Mouse (Mus musculus): ENCODE data around the gene Rev3l. TPM values are rescaled to one million over a fixed set of nuclear protein-coding genes. Genes with fewer than 3 reads are reported as not detected.

The Rev3l gene
- polyA plus RNA-seq (2016; fragmentation: Nextera tagmentation; extraction: Ambion mirVana): 12.7 and 15.0 TPM in 2 replicates

DNA sequence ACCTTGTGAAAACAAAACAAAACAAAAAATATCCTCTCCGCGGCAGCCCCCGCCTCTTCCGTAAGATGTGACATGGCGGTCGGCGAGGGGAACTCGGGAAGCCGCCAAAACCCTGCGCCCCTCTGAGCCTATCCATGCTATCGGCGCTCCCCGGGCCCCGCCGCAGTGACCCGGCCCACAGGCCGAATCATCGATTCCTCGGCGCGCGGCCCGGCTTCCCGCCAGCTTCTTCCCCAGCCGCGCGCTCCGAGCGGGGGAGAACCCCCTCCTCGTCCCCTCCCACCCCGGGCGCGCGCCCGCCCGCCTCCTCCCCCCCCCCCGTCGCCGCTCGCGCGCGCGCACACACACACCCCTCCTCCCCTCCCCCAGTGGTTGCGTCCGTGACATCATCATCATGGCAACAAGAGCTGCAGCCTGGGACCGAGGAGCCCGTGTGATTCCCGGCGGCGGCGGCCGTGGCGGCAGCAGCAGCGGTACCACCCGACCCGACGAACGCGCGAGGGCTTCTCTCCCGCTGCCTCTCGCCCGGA, at the start of gene Rev3l:
TSS of gene Rev3l (plus strand) at position 383 of the 530 bp plus-strand sequence.
- no peaks in the 10 kb centered on the region for H3K9me3 ChIP-seq (replicated peaks)
- H3K27ac ChIP-seq (ENCODE audit: poor library complexity, severe bottlenecking): peak within 1 kb of the TSS; percentile 98
- H3K9ac ChIP-seq: peak within 1 kb of the TSS; percentile 86
- H3K36me3 ChIP-seq: no peaks in the 10 kb centered on the region
- H3K4me2 ChIP-seq: peak within 1 kb of the TSS; percentile 80
- ATAC-seq (ENCODE audit: insufficient number of reproducible peaks, low FRiP score): peak; percentile 82
- WGBS: under 1% methylated on average over 40 of the region's 64 CpGs
- H3K27me3 ChIP-seq (replicated peaks): no peaks in the 10 kb centered on the region
- peak within 1 kb of the TSS; percentile 80 for H3K4me3 ChIP-seq
- peaks cover 3% of the 10 kb centered on the region; the same call in 1 of the 2 replicates for H3K4me1 ChIP-seq (replicated peaks)

DNA sequence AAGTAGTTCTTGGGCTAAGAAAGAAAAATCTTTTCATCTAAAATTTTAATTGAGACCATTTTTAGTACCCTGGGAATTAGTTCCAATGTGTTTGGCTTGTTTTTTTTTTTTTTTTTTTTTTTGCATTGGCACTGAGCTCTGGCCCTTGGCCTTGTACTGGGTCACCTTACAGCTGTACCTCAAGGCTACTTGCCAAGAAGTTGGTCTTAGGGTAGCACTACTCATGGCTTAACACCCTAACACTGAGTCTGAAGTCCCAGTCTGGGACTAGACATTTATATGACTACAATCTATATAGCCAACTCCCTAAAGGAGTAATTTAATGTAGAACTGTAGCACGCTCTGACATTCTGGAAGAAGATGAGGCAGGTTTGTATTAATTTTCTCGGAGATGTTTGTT, 49.4 kb upstream of the Rev3l start:
- no peak overlapping the region for H3K27ac ChIP-seq (ENCODE audit: poor library complexity, severe bottlenecking)
- H3K36me3 ChIP-seq: no peaks in the 10 kb centered on the region

DNA sequence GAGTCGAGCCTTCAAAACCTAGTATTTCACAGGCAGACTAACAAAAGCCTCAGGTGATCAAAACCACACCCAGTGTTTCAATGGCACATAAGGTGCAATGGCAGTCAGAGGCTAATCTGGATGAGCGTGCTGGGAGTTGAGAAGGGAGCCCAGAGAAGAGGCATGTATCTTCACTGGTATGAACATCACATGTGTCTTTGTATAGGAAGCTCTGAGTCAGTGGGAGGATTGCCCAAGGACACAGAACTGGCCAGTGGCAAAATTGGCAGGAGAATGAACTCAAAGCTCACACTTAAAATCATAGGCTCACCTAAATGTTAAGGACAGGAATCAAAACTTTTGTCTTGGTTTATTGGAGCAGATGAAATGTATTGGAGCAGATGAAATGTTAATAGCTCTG, 48.4 kb upstream of the Rev3l start:
- no peaks in the 10 kb centered on the region for H3K27me3 ChIP-seq (replicated peaks)

More for the DNA sequence above, 49.4 kb upstream of the Rev3l start:
- no peak for ATAC-seq (ENCODE audit: insufficient number of reproducible peaks, low FRiP score)
- 76% methylated on average over 2 of the region's 2 CpGs for WGBS
- Histone ChIP-seq H3K27me3 (replicated peaks) (no peaks in the 10 kb centered on the region), H3K4me2 (no peak overlapping the region), H3K4me3 (no peak overlapping the region), H3K9me3 (replicated peaks) (no peaks in the 10 kb centered on the region), H3K4me1 (replicated peaks) (peaks cover 5% of the 10 kb centered on the region), H3K9ac (no peak overlapping the region)

DNA sequence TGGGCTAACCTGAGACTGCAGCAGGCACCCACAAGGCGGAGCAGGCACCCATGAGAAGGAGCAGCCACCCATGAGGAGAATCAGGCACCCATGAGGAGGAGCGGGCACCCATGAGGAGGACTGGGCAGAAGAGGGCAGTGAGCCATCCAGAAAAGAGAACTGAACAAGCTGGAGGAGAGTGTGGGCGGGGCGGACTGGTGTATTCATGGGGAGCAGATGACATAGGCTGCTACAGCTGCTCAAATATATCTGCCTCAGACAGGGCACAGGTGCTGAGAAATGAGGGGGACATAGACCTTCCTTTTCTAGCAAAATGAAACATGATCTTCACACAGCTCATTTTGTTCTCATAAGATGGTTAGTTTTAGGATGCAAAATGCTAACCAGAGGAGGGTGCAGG, 45.1 kb upstream of the Rev3l start:
- ATAC-seq (ENCODE audit: insufficient number of reproducible peaks, low FRiP score): no peak
- H3K9me3 ChIP-seq (replicated peaks): no peaks in the 10 kb centered on the region
- H3K4me1 ChIP-seq (replicated peaks): peaks cover 12% of the 10 kb centered on the region
- H3K27ac ChIP-seq (ENCODE audit: poor library complexity, severe bottlenecking): no peak overlapping the region
- no peak overlapping the region for H3K4me2 ChIP-seq
- WGBS: 85% methylated on average over 4 of the region's 4 CpGs
- H3K9ac ChIP-seq: no peak overlapping the region
- no peak overlapping the region for H3K4me3 ChIP-seq
- no peaks in the 10 kb centered on the region for H3K36me3 ChIP-seq
- H3K27me3 ChIP-seq (replicated peaks): no peaks in the 10 kb centered on the region

More for the DNA sequence above, 48.4 kb upstream of the Rev3l start:
- Histone ChIP-seq H3K27ac (ENCODE audit: poor library complexity, severe bottlenecking) (no peak overlapping the region), H3K9me3 (replicated peaks) (no peaks in the 10 kb centered on the region), H3K4me3 (no peak overlapping the region), H3K4me1 (replicated peaks) (peaks cover 5% of the 10 kb centered on the region), H3K9ac (no peak overlapping the region), H3K4me2 (no peak overlapping the region), H3K36me3 (no peaks in the 10 kb centered on the region)
- 79% methylated on average over 2 of the region's 2 CpGs for WGBS
- ATAC-seq (ENCODE audit: insufficient number of reproducible peaks, low FRiP score): no peak

DNA sequence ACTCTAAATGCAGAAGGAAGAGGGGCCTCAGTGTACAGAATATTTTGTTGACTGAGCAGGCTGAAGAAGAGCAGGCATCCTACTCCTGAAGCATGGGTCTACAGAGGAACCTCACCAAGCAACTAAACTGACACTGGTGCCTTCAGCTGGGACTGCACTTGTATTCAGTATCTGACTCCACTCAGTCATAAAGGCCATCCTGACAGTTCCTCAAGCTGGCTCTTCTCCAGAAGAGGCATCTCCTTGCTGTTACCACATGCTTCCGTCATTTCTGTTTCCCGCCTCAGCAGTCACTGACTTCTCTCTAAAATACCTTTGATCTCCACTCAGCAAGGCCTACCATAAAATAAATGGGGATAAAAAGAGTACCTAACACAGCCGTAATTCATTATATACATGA, 44.1 kb upstream of the Rev3l start:
- Histone ChIP-seq H3K36me3 (no peaks in the 10 kb centered on the region), H3K4me2 (no peak overlapping the region), H3K4me1 (replicated peaks) (peaks cover 12% of the 10 kb centered on the region), H3K4me3 (no peak overlapping the region), H3K27ac (ENCODE audit: poor library complexity, severe bottlenecking) (no peak overlapping the region), H3K9me3 (replicated peaks) (no peaks in the 10 kb centered on the region), H3K27me3 (replicated peaks) (no peaks in the 10 kb centered on the region), H3K9ac (no peak overlapping the region)
- no peak for ATAC-seq (ENCODE audit: insufficient number of reproducible peaks, low FRiP score)
- 65% methylated on average over 3 of the region's 3 CpGs for WGBS

DNA sequence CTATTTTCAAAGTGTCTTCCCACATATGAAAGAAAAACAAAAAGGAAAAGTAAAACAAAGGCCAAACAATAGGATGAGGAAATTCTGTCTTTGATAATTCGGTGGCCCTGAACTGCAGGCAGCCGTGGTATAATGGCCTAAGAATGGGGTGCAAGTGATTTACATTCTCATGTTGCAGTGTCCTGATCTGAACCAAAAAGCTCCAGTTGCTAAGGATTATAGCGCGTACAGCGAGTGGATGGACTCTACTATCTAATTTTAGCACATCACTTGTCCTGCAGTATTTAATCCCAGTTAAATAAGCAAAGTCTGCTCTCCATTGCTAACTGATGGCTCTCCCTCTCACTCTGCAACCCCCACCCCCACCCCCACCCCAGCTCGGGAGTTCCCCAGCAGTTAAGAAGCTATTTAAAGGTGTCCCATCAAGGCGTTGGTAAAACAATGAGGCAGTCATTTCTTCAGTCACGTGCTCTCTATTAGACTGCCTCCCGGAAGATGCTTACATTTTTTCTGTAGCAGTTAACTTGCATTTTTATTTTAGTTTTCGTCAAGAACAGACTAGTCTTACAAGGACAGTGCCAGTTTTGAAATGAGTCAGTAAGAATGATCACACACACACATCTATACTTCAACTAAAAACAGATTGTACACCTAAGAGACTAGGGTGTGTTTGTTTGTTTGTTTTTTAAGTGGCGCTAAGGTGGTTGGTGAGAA, 40.4 kb upstream of the Rev3l start:
- H3K9ac ChIP-seq: no peak overlapping the region
- H3K36me3 ChIP-seq: no peaks in the 10 kb centered on the region
- no peak overlapping the region for H3K27ac ChIP-seq (ENCODE audit: poor library complexity, severe bottlenecking)
- no peaks in the 10 kb centered on the region for H3K27me3 ChIP-seq (replicated peaks)
- H3K9me3 ChIP-seq (replicated peaks): no peaks in the 10 kb centered on the region
- peak overlapping the region; percentile 29 for H3K4me2 ChIP-seq
- WGBS: 46% methylated on average over 11 of the region's 11 CpGs
- ATAC-seq (ENCODE audit: insufficient number of reproducible peaks, low FRiP score): no peak
- no peak overlapping the region for H3K4me3 ChIP-seq
- H3K4me1 ChIP-seq (replicated peaks): peaks cover 6% of the 10 kb centered on the region

DNA sequence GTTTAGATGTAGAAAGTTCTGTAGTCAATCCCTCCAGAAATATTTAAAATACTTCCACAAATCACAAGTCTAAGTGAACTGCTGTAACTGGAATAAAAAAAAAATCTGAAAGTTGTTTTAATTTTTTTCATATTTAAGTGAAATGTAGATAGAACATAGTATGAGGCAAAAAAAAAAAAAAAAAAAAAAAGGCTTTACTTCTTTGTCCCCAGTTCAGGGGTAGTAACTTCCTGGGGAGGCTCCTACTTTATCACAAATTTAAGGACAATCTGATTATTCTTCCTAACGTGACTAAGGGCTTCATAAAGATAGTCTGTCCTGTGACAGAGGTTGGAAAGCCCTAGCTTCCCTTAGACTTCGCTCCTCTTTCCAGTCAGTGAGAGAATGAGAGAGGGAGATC, 39.8 kb upstream of the Rev3l start:
- Histone ChIP-seq H3K9ac (no peak overlapping the region), H3K27me3 (replicated peaks) (no peaks in the 10 kb centered on the region), H3K4me2 (no peak overlapping the region), H3K4me3 (no peak overlapping the region), H3K4me1 (replicated peaks) (peaks cover 6% of the 10 kb centered on the region), H3K27ac (ENCODE audit: poor library complexity, severe bottlenecking) (no peak overlapping the region), H3K36me3 (no peaks in the 10 kb centered on the region), H3K9me3 (replicated peaks) (no peaks in the 10 kb centered on the region)
- no peak for ATAC-seq (ENCODE audit: insufficient number of reproducible peaks, low FRiP score)
- WGBS: 55% methylated on average over 2 of the region's 2 CpGs

DNA sequence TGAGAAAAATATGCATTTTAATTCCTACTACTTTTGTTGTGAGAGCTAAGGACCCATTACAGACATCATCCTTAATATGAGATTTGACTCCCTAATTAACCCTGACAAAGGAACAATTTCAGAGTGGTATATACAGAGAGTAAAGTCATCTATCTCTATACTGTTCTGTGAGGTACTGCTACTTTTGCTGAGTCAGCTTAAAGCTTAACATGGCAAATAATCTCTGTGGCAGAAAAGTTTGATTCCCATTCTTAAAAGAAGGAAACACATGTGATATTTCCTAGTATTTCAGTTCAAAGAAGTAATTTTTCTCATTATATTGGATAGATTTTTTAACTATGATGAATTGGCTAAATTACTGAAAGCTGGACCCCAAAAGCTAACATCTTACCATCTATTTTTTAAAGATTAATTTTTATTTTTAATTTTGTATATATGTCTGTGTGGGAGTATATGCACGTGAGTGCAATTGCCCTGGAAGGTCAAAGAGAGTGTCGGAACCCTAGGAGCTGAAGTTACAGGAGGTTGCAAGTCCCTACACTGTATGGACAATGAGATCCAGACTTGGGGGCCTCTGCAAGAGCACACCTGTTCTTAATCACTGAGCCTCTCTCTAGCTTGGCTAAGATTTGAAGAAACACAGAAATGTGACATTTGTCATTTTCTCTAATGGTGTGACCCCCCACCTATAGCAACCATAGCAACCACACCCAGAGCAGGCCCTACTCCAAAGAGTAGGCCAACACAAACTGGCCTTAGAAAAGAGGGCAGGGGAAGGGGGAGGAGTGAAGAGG, 24.0 kb upstream of the Rev3l start:
- no peak overlapping the region for H3K4me3 ChIP-seq
- H3K27me3 ChIP-seq (replicated peaks): no peaks in the 10 kb centered on the region
- H3K27ac ChIP-seq (ENCODE audit: poor library complexity, severe bottlenecking): no peak overlapping the region
- 82% methylated on average over 2 of the region's 2 CpGs for WGBS
- H3K9ac ChIP-seq: no peak overlapping the region
- H3K4me1 ChIP-seq (replicated peaks): no peaks in the 10 kb centered on the region
- H3K4me2 ChIP-seq: no peak overlapping the region
- no peak for ATAC-seq (ENCODE audit: insufficient number of reproducible peaks, low FRiP score)
- H3K9me3 ChIP-seq (replicated peaks): no peaks in the 10 kb centered on the region
- no peaks in the 10 kb centered on the region for H3K36me3 ChIP-seq

DNA sequence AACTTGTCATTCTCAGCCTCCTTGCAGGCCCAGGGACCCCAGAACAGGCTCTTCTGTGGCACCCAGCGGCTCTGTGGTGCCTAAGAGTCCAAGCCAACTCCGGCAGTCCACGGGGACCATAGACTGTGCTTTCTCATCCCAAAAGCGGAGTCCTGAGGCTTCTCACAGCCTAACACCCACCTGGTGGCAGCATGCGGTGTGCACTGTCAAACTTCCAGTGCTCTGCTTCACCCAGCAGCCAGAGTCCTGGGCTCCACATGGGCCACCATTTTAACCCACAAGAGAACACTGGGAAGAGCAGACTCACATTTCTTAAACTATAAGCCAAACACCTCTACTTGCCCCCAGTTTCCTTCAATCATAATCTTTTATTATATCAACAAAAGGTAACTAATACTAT, 15.0 kb upstream of the Rev3l start:
- no peaks in the 10 kb centered on the region for H3K9me3 ChIP-seq (replicated peaks)
- H3K4me3 ChIP-seq: no peak overlapping the region
- H3K36me3 ChIP-seq: no peaks in the 10 kb centered on the region
- H3K4me2 ChIP-seq: no peak overlapping the region
- ATAC-seq (ENCODE audit: insufficient number of reproducible peaks, low FRiP score): no peak
- H3K27ac ChIP-seq (ENCODE audit: poor library complexity, severe bottlenecking): no peak overlapping the region
- no peaks in the 10 kb centered on the region for H3K27me3 ChIP-seq (replicated peaks)
- 68% methylated on average over 5 of the region's 5 CpGs for WGBS
- peaks cover 4% of the 10 kb centered on the region for H3K4me1 ChIP-seq (replicated peaks)
- H3K9ac ChIP-seq: no peak overlapping the region

DNA sequence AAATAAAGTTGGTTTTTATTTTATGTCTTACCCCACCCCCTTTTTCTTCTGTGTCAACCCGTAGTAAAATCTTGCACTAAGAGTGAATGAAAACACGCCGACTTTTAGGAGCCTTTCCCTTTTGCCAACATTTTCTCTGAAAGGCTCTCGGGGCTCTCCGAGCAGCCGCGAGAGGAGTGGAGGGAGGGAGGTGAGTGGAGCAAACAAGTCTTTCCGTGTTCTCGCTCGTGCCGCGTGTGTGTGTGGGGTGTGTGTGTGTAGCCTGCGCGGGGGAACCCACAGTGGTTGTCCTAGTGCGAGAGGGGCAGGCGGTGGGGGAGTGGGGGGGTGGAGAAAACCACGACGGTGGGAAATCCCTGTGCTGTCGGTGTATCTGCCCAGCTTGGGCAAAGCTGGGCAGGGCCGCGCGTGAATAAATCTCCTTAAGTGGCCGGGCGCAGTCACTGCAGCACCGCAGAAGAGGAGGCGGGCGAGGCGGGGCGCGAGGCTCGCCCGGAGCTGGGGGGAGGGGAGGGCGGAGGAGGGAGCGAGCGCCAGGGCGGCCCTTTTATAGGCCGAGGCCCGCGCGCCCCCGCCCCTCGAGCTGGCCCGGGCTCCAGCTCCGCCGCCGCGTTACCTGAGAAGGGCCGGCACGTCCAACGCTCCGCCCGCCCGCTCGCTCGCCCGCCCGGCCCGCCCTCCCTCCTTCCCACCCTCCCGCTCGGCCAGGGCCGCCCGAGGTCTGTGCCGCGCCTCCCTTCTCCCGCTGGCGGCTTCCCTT, 762 bp upstream of the Rev3l start:
- peak; percentile 95 for ATAC-seq (ENCODE audit: insufficient number of reproducible peaks, low FRiP score)
- H3K4me2 ChIP-seq: peak overlapping the region; percentile 80
- no peaks in the 10 kb centered on the region for H3K36me3 ChIP-seq
- H3K27me3 ChIP-seq (replicated peaks): no peaks in the 10 kb centered on the region
- WGBS: under 1% methylated on average over 52 of the region's 66 CpGs
- H3K9ac ChIP-seq: peak overlapping the region; percentile 86
- no peaks in the 10 kb centered on the region for H3K9me3 ChIP-seq (replicated peaks)
- peak overlapping the region; percentile 80 for H3K4me3 ChIP-seq
- peak overlapping the region; percentile 98 for H3K27ac ChIP-seq (ENCODE audit: poor library complexity, severe bottlenecking)
- H3K4me1 ChIP-seq (replicated peaks): peaks cover 3% of the 10 kb centered on the region; the same call in 1 of the 2 replicates

Data from heart, embryonic 12.5 days (tissue).